Mouse (Mus musculus): ENCODE results near the gene Tlcd2. TPM values are rescaled to one million over a fixed set of nuclear protein-coding genes. Genes with fewer than 3 reads are reported as not detected.
A peak's percentile ranks its signal among the peaks of the same experiment; 100 is the strongest.

The Tlcd2 gene
- polyA plus RNA-seq, 2 experiments = 7.3 to 11.9 TPM

DNA sequence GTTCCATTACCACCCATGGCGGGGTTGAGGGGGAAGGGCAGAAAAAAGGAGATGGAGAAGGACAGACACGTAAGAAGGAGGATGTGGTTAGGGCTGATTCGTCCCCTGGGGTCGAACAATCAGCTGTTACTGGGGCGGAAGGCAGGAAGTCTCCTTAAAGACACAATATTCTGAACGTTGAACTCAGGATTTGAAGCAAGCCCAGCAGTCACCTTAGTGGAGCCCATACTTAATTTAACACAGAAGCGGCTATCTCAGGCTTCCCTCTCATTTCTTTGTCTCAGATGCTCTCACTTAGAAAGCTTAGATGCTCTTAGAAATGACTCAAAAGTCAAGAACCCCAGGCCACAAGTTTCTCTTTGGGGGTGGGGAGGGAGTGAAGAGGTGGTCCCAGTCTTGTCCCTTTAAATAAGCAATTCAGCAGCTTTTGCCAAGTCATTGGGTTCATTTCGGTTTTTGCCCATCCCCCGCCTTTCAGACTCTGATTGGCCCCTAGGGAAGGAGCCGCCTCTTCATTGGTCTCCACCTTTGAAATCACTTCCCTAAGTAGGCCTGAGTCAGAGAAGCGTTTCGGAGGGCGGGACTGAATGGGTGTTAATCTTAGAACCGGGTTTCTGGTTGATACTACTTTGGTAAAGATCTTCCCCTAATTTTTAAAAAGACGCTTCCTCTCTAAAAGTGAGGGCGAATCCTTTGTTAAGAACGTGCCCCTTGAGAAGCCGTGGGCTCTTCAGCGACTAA lies 1.2 kb upstream of the Tlcd2 start:
- TF ChIP-seq CTCF (IDR thresholded peaks at IDR 0.05; ENCODE audit: low read depth) (no peak), EP300 (IDR thresholded peaks at IDR 0.05; ENCODE audit: low read depth) (peak; percentile 52; the same call in 1 of the 2 replicates)
- peak overlapping the region; percentile 99 for H3K27ac ChIP-seq
- no peaks in the 10 kb centered on the region for H3K27me3 ChIP-seq (ENCODE audit: control insufficient read depth, insufficient read depth, low read length)
- DNase-seq (ENCODE audit: low read depth in 3 of 3, low spot score in 3 of 3) (peak; percentile 94 to 97 (median 95)), ATAC-seq (ENCODE audit: insufficient read depth) (peak; percentile 52)
- H3K4me3 ChIP-seq (ENCODE audit: insufficient read depth in 1 of 2, low read depth in 2 of 2, low read length in 2 of 2) = peak overlapping the region; percentile 66 to 67
- peaks cover 39 to 52% of the 10 kb centered on the region in 2 experiments for H3K4me1 ChIP-seq (replicated peaks; ENCODE audit: control insufficient read depth in 2 of 2, insufficient read depth in 2 of 2, low read length in 1 of 2)
- peak overlapping the region; percentile 100 for H3K4me2 ChIP-seq (ENCODE audit: low read depth)
- H3K9ac ChIP-seq (replicated peaks) = peak overlapping the region; percentile 85
- no peaks in the 10 kb centered on the region for H3K9me3 ChIP-seq (ENCODE audit: control insufficient read depth, low read length)
- WGBS (ENCODE audit: insufficient replicate concordance) = 1% methylated on average over 19 of the region's 19 CpGs
- H3K36me3 ChIP-seq (replicated peaks; ENCODE audit: control insufficient read depth, insufficient read depth, low read depth) = peaks cover 15% of the 10 kb centered on the region

DNA sequence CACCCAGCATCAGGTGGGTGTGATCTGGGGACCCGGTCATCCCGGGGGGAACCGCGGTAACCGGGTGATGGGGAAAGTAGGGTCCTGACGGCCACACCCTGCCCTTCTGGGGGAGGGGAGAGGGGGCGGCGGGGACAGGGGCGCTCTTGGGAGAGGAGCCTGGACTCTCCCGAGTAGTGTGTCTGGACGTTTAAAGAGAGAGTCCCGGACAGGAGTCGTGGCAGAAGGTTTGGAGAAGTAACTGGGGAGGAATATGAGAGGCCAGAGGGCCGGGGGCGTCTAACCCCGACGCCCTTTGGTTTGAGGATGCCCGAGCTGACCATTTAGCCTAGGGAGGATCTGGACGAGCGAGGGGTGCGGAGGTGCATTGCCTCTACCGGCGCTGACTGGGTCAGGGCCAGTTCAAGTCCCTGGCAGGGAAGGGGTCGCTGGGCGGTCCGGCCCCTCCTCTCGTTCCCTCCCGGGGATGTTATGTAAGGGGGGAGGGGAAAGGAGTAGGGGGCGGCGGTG lies 283 bp downstream of the Tlcd2 start:
- under 1% methylated on average over 30 of the region's 30 CpGs for WGBS (ENCODE audit: insufficient replicate concordance)
- peak overlapping the region; percentile 80 for H3K9ac ChIP-seq (replicated peaks)
- H3K4me1 ChIP-seq (replicated peaks; ENCODE audit: control insufficient read depth in 2 of 2, insufficient read depth in 2 of 2, low read length in 1 of 2) = peaks cover 39 to 47% of the 10 kb centered on the region in 2 experiments
- DNase-seq (ENCODE audit: low read depth in 3 of 3, low spot score in 3 of 3) = no peak
- H3K4me2 ChIP-seq (ENCODE audit: low read depth) = peak overlapping the region; percentile 97
- H3K9me3 ChIP-seq (ENCODE audit: control insufficient read depth, low read length) = no peaks in the 10 kb centered on the region
- ATAC-seq (ENCODE audit: insufficient read depth) = no peak
- H3K27me3 ChIP-seq (ENCODE audit: control insufficient read depth, insufficient read depth, low read length) = no peaks in the 10 kb centered on the region
- H3K27ac ChIP-seq = peak overlapping the region; percentile 99
- peak overlapping the region; percentile 86 to 92 for H3K4me3 ChIP-seq (ENCODE audit: insufficient read depth in 1 of 2, low read depth in 2 of 2, low read length in 2 of 2)
- TF ChIP-seq EP300 (IDR thresholded peaks at IDR 0.05; ENCODE audit: low read depth) = no peak
- no peak for TF ChIP-seq CTCF (IDR thresholded peaks at IDR 0.05; ENCODE audit: low read depth)
- H3K36me3 ChIP-seq (replicated peaks; ENCODE audit: control insufficient read depth, insufficient read depth, low read depth) = peaks cover 25% of the 10 kb centered on the region

DNA sequence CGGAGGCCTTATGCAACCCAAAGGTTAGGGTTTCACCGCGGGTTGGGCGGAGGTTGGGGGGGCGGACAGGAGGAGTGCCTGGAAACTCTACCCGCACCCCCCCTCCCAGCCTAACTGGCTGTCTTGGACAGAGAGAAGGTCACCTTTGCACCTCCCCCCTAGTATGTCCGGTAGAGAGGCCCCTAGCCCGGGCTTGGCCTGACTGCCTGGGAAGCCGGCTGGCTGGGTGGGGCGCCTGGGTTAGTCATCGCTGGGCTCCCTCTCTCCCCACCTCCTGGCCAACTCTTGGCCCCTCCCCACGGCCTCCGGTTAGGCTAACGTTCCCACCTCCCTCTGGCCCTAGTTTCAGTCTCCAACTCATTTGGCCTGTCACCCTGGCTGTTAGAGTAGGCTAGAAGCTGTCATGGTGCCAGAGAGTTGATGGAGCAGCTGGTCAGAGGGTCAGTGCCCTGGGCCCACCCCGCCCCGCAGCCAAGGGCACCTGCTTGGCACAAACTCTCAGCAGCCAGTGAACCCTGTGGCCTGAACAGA lies 803 bp downstream of the Tlcd2 start:
- peaks cover 27% of the 10 kb centered on the region for H3K36me3 ChIP-seq (replicated peaks; ENCODE audit: control insufficient read depth, insufficient read depth, low read depth)
- H3K27ac ChIP-seq = peak overlapping the region; percentile 99
- peak; percentile 47 for ATAC-seq (ENCODE audit: insufficient read depth)
- H3K9me3 ChIP-seq (ENCODE audit: control insufficient read depth, low read length) = no peaks in the 10 kb centered on the region
- TF ChIP-seq CTCF (IDR thresholded peaks at IDR 0.05; ENCODE audit: low read depth) (0 out of 2 replicates have a peak, but pooled peaks have one; percentile 11), EP300 (IDR thresholded peaks at IDR 0.05; ENCODE audit: low read depth) (no peak)
- H3K4me2 ChIP-seq (ENCODE audit: low read depth) = peak overlapping the region; percentile 97
- 5% methylated on average over 16 of the region's 16 CpGs for WGBS (ENCODE audit: insufficient replicate concordance)
- H3K4me1 ChIP-seq (replicated peaks; ENCODE audit: control insufficient read depth in 2 of 2, insufficient read depth in 2 of 2, low read length in 1 of 2) = peaks cover 43 to 50% of the 10 kb centered on the region in 2 experiments
- no peaks in the 10 kb centered on the region for H3K27me3 ChIP-seq (ENCODE audit: control insufficient read depth, insufficient read depth, low read length)
- peak overlapping the region; percentile 80 for H3K9ac ChIP-seq (replicated peaks)
- peak overlapping the region; percentile 86 to 92 for H3K4me3 ChIP-seq (ENCODE audit: insufficient read depth in 1 of 2, low read depth in 2 of 2, low read length in 2 of 2)
- peak in 1 of 3 experiments; percentile 69 for DNase-seq (ENCODE audit: low read depth in 3 of 3, low spot score in 3 of 3)

DNA sequence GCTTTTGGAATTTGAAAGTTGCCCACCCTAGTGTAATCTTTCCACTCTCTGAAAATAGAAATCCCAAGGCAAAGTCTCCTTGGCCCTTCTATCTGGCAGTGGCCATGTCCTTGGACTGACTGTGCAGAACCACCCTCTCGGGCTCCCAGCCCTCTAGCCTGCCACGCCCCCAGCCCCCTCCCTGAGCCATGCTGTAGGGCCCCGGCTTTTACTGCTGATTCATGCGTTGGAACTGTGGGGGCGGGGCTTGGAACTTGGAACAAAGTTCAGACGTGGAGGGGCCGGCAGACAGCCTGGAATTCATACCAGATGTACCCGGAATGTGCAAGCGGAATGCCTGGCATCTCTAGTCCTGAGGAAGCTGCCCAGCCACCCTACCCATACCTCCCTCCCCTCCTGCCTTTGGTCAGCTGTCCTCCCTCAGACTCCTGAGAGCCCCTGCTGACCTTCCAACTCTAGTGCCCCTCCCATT lies 1.4 kb downstream of the Tlcd2 start:
- peaks cover 27% of the 10 kb centered on the region for H3K36me3 ChIP-seq (replicated peaks; ENCODE audit: control insufficient read depth, insufficient read depth, low read depth)
- peak overlapping the region; percentile 80 for H3K9ac ChIP-seq (replicated peaks)
- H3K4me2 ChIP-seq (ENCODE audit: low read depth) = peak overlapping the region; percentile 97
- H3K9me3 ChIP-seq (ENCODE audit: control insufficient read depth, low read length) = no peaks in the 10 kb centered on the region
- H3K4me3 ChIP-seq (ENCODE audit: insufficient read depth in 1 of 2, low read depth in 2 of 2, low read length in 2 of 2) = peak overlapping the region; percentile 86 to 92
- H3K27ac ChIP-seq = peak overlapping the region; percentile 99
- ATAC-seq (ENCODE audit: insufficient read depth) (peak; percentile 58), DNase-seq (ENCODE audit: low read depth in 3 of 3, low spot score in 3 of 3) (peak; percentile 86 to 89 (median 87))
- no peaks in the 10 kb centered on the region for H3K27me3 ChIP-seq (ENCODE audit: control insufficient read depth, insufficient read depth, low read length)
- 5% methylated on average over 9 of the region's 9 CpGs for WGBS (ENCODE audit: insufficient replicate concordance)
- TF ChIP-seq CTCF (IDR thresholded peaks at IDR 0.05; ENCODE audit: low read depth) (no peak), EP300 (IDR thresholded peaks at IDR 0.05; ENCODE audit: low read depth) (peak; percentile 37; the same call in 1 of the 2 replicates)
- peaks cover 44 to 51% of the 10 kb centered on the region in 2 experiments for H3K4me1 ChIP-seq (replicated peaks; ENCODE audit: control insufficient read depth in 2 of 2, insufficient read depth in 2 of 2, low read length in 1 of 2)

DNA sequence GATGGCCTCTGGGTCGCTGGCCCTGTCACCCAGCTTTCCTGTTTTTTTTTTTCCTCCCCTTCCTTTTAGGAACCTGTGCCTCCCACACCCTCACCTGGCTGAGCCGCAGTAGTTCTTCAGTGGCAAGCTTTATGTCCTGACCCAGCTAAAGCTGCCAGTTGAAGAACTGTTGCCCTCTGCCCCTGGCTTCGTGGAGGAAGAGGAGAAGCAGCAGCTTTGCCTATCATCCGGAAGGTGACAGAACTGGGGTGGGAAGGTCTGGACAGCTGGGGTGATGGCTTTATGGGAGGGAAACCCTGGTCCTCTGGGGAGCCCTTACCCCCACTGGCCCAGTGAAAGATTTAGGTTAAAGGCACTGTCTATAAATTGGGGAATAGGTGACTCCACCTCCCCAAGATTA lies 2.1 kb downstream of the Tlcd2 start:
- H3K27ac ChIP-seq = peak overlapping the region; percentile 99
- H3K36me3 ChIP-seq (replicated peaks; ENCODE audit: control insufficient read depth, insufficient read depth, low read depth) = peaks cover 27% of the 10 kb centered on the region
- H3K9ac ChIP-seq (replicated peaks) = peak overlapping the region; percentile 80
- 74% methylated on average over 4 of the region's 4 CpGs for WGBS (ENCODE audit: insufficient replicate concordance)
- H3K27me3 ChIP-seq (ENCODE audit: control insufficient read depth, insufficient read depth, low read length) = no peaks in the 10 kb centered on the region
- DNase-seq (ENCODE audit: low read depth in 3 of 3, low spot score in 3 of 3) (no peak), ATAC-seq (ENCODE audit: insufficient read depth) (no peak)
- peak overlapping the region; percentile 97 for H3K4me2 ChIP-seq (ENCODE audit: low read depth)
- H3K4me3 ChIP-seq (ENCODE audit: insufficient read depth in 1 of 2, low read depth in 2 of 2, low read length in 2 of 2) = peak overlapping the region; percentile 86 to 92
- TF ChIP-seq CTCF (IDR thresholded peaks at IDR 0.05; ENCODE audit: low read depth) = no peak
- no peak for TF ChIP-seq EP300 (IDR thresholded peaks at IDR 0.05; ENCODE audit: low read depth)
- peaks cover 43 to 50% of the 10 kb centered on the region in 2 experiments for H3K4me1 ChIP-seq (replicated peaks; ENCODE audit: control insufficient read depth in 2 of 2, insufficient read depth in 2 of 2, low read length in 1 of 2)
- no peaks in the 10 kb centered on the region for H3K9me3 ChIP-seq (ENCODE audit: control insufficient read depth, low read length)

Data from liver, embryonic 14.5 days (tissue).